Mouse (Mus musculus) telencephalon, adult 2 months (tissue): ENCODE results near the gene Atf2.
"Not testable (repeated sequence)": the region's sequence is repeated elsewhere in the genome, so short reads cannot be mapped to it uniquely, and the experiment has no call there.

ENCODE experiments used
- DNase-seq: peaks from one replicate; pipeline ENCODE4 v3.0.0-alpha.2; 2011; ENCODE audit warnings: low read depth, low spot score

The Atf2 gene

GRCm38 (mm10) chr2:73885997-73886396, 6.4 kb downstream of the Atf2 start:
- no peak for DNase-seq

GRCm38 (mm10) chr2:73877891-73878290, 14.5 kb downstream of the Atf2 start:
- DNase-seq, result peak; percentile 32

GRCm38 (mm10) chr2:73867764-73868487, 24.5 kb downstream of the Atf2 start:
- no peak for DNase-seq

GRCm38 (mm10) chr2:73860046-73860624, 32.3 kb downstream of the Atf2 start:
- no peak for DNase-seq

GRCm38 (mm10) chr2:73857352-73857751, 35.1 kb downstream of the Atf2 start:
- no peak for DNase-seq

GRCm38 (mm10) chr2:73856246-73856645, 36.2 kb downstream of the Atf2 start:
- DNase-seq, result no peak

GRCm38 (mm10) chr2:73834406-73835015, 57.9 kb downstream of the Atf2 start:
- DNase-seq, result no peak

- no peak for DNase-seq
Measured at GRCm38 (mm10) chr2:73833284-73833683, 59.2 kb downstream of the Atf2 start.

GRCm38 (mm10) chr2:73818742-73819141, 73.7 kb downstream of the Atf2 start:
- no peak for DNase-seq

- no peak for DNase-seq
Measured at GRCm38 (mm10) chr2:73807609-73808008, 84.8 kb downstream of the Atf2 start.

- not testable (repeated sequence) for DNase-seq
Measured at GRCm38 (mm10) chr2:73800127-73800526, 92.3 kb downstream of the Atf2 start.

GRCm38 (mm10) chr2:73798786-73799185, 93.7 kb downstream of the Atf2 start:
- no peak for DNase-seq

GRCm38 (mm10) chr2:73798136-73798535, 94.3 kb downstream of the Atf2 start:
- no peak for DNase-seq

- DNase-seq, result no peak
Measured at GRCm38 (mm10) chr2:73791846-73792630, 100.4 kb downstream of the Atf2 start.

- no peak for DNase-seq
Measured at GRCm38 (mm10) chr2:73790332-73790731, 102.1 kb downstream of the Atf2 start.

GRCm38 (mm10) chr2:73788395-73788794, 104.0 kb downstream of the Atf2 start:
- DNase-seq, result no peak

GRCm38 (mm10) chr2:73782371-73782905, 110.0 kb downstream of the Atf2 start:
- DNase-seq, result no peak

- DNase-seq, result no peak
Measured at GRCm38 (mm10) chr2:73780321-73781010, 112.0 kb downstream of the Atf2 start.

- DNase-seq, result no peak
Measured at GRCm38 (mm10) chr2:73779796-73780195, 112.6 kb downstream of the Atf2 start.

GRCm38 (mm10) chr2:73779016-73779595, 113.3 kb downstream of the Atf2 start:
- DNase-seq, result no peak

GRCm38 (mm10) chr2:73776936-73777335, 115.5 kb downstream of the Atf2 start:
- DNase-seq, result no peak
